Mouse (Mus musculus) testis, adult 2 months (tissue): ENCODE data around the gene Nkx2-5.

ENCODE experiments used
- CTCF ChIP-seq: fragments of 200-500 bp; IDR thresholded peaks from 2 replicates; pipeline ENCODE4 v1.5.1; 2012; ENCODE audit warnings: low read depth, mild to moderate bottlenecking, inconsistent platforms, low read length, moderate library complexity; ENCODE audit not compliant: control insufficient read depth, insufficient read depth, insufficient replicate concordance
- POLR2A ChIP-seq: fragments of 200-500 bp; IDR thresholded peaks from 2 replicates; pipeline ENCODE4 v1.6.1; 2012; ENCODE audit warnings: low read depth, mild to moderate bottlenecking, inconsistent platforms, low read length, moderate library complexity; ENCODE audit not compliant: control insufficient read depth

GRCm38 (mm10) chr17:26797379-26798128 lies 47.3 kb downstream of the Nkx2-5 start:
- no peak for TF ChIP-seq CTCF
- TF ChIP-seq POLR2A: no peak
